ENCODE assay signal across 1 mouse cellular context in the genomic region with DNA sequence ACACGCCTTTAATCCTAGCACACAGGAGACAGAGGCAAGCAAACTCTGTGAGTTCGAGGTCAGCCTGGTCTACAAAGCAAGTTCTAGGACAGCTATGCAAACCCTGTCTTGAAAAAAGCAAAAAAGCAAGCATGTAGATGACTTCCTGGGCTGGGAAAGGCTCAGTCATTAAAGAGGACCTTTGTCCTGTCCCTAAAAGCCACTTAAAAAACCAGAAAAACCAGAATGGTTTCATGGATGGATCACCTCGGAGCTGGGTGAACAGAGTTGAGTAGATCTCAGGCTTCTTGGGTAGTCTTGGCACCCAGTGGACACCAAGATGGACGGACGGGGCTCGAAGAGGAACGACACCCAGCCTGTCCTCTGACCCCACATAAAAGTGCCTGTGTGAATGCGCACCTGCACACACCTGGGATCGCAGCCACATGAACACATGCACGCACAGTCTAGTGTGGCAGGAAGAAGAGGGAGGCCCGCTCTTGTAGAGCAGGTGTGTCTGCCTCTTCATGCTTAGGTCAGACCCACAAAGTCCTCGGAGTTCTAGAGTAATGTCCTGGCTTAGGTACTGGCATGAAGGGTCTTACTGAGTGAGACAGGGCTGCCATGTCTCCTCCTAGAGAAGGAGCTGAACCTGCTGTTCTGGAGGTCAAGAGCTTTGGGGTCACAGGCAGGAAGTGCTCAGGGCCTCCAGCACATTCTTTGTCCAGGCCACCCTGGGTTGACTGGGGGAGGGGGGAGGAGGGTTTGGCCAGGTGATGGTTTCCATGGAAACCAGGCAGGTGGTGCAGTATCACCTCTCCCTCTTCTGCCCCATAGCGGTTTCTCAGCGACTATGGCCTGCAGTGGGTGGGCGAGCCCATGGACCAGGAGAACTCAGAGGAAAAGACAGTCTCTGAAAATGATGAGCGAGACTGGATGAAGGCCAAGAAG.
TF ChIP-seq lines count a peak whose summit lies in the region.

No protein-coding gene starts in this region.

TF ChIP-seq in ES-E14, 5 proteins besides CTCF, POLR2A, EP300 and RAD21:
- no peak for TF ChIP-seq MAFK (IDR thresholded peaks at IDR 0.05; ENCODE audit: insufficient read depth, low read depth, low read length)
